Mouse (Mus musculus): ENCODE data around the gene E330034G19Rik. TPM values are rescaled to one million over a fixed set of nuclear protein-coding genes. Genes with fewer than 3 reads are reported as not detected.
"Not testable (repeated sequence)": the region's sequence is repeated elsewhere in the genome, so short reads cannot be mapped to it uniquely, and the experiment has no call there.

The E330034G19Rik gene
- polyA plus RNA-seq, 1 experiment, result not detected

DNA sequence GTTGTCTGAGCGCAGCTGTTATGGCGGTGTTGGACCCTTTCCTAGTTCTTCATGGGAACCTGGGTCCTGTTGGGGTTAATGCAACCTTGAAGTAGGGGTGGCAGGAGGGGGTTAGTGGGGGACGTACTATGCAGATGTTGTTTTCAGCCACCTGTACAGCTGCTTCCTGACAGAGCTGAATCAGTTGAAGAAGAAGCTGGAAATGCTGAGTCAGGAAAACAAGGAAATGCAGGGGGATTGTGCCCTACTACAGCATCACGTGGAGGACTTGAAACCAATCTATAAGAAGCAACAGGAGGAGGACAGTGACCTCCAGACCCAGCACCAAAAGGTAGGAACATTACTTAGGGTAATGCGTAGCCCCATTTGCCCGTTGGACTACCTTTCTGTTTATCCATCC is 13.7 kb downstream of the E330034G19Rik start:
- TF ChIP-seq GATA1 (IDR thresholded peaks at IDR 0.05; ENCODE audit: low read length) (no peak), TAL1 (IDR thresholded peaks at IDR 0.05; ENCODE audit: low read length) (no peak)
- Histone ChIP-seq H3K27me3 (ENCODE audit: control insufficient read depth) (no peaks in the 10 kb centered on the region), H3K4me3 (replicated peaks) (no peak overlapping the region), H3K36me3 (ENCODE audit: control insufficient read depth) (no peaks in the 10 kb centered on the region), H3K4me1 (ENCODE audit: control insufficient read depth) (no peaks in the 10 kb centered on the region), H3K9me3 (ENCODE audit: control insufficient read depth, low read length) (no peaks in the 10 kb centered on the region)

DNA sequence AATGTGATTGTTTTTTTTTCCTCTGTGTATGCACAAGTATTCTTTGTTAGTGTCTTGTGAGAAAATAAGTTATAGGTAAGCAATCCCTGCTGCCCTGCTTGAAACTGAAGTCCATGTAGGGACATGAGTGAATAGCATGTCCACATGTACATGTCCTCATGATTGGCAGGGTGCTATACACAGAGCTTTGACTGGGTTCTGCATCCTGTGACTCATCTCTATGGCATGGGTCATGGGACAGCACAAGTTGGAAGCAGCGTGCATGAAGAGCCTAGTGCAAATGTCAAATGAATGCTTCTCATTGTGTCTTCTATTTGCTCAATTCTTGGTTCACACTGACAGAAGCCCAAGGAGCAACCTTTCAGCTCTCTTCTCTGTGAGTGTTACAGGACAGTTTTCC is 14.1 kb downstream of the E330034G19Rik start:
- no peaks in the 10 kb centered on the region for H3K36me3 ChIP-seq (ENCODE audit: control insufficient read depth)
- no peaks in the 10 kb centered on the region for H3K9me3 ChIP-seq (ENCODE audit: control insufficient read depth, low read length)
- no peaks in the 10 kb centered on the region for H3K27me3 ChIP-seq (ENCODE audit: control insufficient read depth)
- TF ChIP-seq GATA1 (IDR thresholded peaks at IDR 0.05; ENCODE audit: low read length) (no peak), TAL1 (IDR thresholded peaks at IDR 0.05; ENCODE audit: low read length) (no peak)
- no peak overlapping the region for H3K4me3 ChIP-seq (replicated peaks)
- H3K4me1 ChIP-seq (ENCODE audit: control insufficient read depth), result no peaks in the 10 kb centered on the region

DNA sequence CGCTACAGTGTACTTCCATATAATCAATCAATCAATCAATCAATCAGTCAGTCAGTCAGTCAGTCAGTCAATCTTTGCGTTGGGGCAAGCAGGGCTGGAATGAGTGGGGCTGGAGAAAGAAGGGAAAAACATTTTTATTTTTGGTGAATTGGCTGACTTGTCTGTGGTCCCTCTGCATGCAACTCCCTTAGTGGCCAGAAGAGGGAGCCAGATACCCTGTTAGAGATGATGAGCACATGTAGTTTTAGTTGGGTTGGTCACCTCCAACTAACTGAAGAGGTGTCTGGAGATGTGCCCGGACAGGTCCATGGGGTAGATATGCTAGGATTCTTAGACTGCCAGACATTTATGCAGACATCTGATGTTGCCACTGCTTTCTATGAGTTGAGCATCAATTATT is 18.1 kb downstream of the E330034G19Rik start:
- no peaks in the 10 kb centered on the region for H3K36me3 ChIP-seq (ENCODE audit: control insufficient read depth)
- no peak for TF ChIP-seq GATA1 (IDR thresholded peaks at IDR 0.05; ENCODE audit: low read length)
- no peak for TF ChIP-seq TAL1 (IDR thresholded peaks at IDR 0.05; ENCODE audit: low read length)
- H3K27me3 ChIP-seq (ENCODE audit: control insufficient read depth), result no peaks in the 10 kb centered on the region
- H3K4me1 ChIP-seq (ENCODE audit: control insufficient read depth), result no peaks in the 10 kb centered on the region
- no peaks in the 10 kb centered on the region for H3K9me3 ChIP-seq (ENCODE audit: control insufficient read depth, low read length)
- no peak overlapping the region for H3K4me3 ChIP-seq (replicated peaks)

DNA sequence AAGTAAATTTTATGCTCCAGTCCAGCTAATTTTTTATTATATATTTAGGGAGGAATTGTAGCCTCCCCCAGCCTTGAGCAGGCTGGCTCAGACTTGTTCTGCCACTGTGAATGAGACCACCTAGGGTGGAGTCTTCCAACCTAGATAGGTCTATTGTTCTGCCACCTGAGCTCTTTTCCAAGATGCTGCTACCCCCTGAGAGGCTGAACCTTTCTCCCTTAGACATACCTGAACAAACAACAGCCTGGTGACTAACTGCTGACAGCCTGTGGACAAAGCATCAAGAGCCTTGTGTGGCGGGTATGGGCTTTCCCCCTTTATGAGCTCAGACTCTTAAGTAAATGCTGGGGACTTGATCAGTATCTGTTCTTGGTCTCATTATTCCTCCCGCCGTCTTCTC is 54.0 kb downstream of the E330034G19Rik start:
- not testable (repeated sequence) for H3K9me3 ChIP-seq (ENCODE audit: control insufficient read depth, low read length); H3K36me3 ChIP-seq (ENCODE audit: control insufficient read depth); H3K4me1 ChIP-seq (ENCODE audit: control insufficient read depth); H3K27me3 ChIP-seq (ENCODE audit: control insufficient read depth); H3K4me3 ChIP-seq (replicated peaks)

DNA sequence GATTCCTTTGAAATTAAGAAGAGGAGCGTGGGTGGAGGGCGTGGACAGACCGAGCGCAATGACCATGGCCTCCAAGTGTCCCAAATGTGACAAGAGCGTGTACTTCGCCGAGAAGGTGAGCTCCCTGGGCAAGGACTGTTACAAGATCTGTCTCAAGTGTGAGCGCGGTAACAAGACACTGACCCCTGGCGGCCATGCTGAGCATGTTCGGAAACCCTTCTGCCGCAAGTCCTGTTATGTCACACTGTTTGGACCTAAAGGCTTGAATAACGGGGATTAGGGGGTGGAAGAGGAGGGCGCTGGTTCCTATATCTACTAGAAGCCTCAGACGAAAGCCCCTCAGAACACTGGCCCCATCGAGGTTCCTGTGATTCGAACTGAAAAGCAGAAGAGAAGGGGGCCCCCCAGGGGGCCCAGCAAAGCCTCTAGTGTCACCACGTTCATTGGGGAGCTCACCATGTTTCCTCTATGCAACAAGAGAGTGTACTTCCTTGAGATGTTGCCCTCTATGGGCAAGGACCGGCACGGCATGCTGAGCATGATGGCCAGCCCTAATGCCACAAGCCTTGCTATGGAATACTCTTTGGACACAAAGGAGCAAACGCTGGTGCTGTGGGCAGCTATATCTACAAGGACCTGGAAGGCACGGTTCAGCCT is 65.4 kb downstream of the E330034G19Rik start:
- TF ChIP-seq TAL1 (IDR thresholded peaks at IDR 0.05; ENCODE audit: low read length) (no peak), GATA1 (IDR thresholded peaks at IDR 0.05; ENCODE audit: low read length) (no peak)
- Histone ChIP-seq H3K27me3 (ENCODE audit: control insufficient read depth) (no peaks in the 10 kb centered on the region), H3K36me3 (ENCODE audit: control insufficient read depth) (no peaks in the 10 kb centered on the region), H3K9me3 (ENCODE audit: control insufficient read depth, low read length) (no peaks in the 10 kb centered on the region), H3K4me1 (ENCODE audit: control insufficient read depth) (no peaks in the 10 kb centered on the region), H3K4me3 (replicated peaks) (no peak overlapping the region)

Other genes starting within 250 kb of the E330034G19Rik start
- 0.03 TPM in 1 of 2 replicates, not detected in the other for gene Dlg5, start 47.3 kb upstream of the E330034G19Rik start, polyA plus RNA-seq (2012)
- gene Polr3a, start 193.8 kb downstream of the E330034G19Rik start, polyA plus RNA-seq (2012), result 0.12 and 0.14 TPM in 2 replicates
- gene Rps24, start 193.9 kb downstream of the E330034G19Rik start, polyA plus RNA-seq (2012), result 35.8 and 36.2 TPM in 2 replicates